Mouse (Mus musculus): Measurements from ENCODE around the gene Myl4.
A peak's percentile ranks its signal among the peaks of the same experiment; 100 is the strongest.

Myl4 gene

DNA sequence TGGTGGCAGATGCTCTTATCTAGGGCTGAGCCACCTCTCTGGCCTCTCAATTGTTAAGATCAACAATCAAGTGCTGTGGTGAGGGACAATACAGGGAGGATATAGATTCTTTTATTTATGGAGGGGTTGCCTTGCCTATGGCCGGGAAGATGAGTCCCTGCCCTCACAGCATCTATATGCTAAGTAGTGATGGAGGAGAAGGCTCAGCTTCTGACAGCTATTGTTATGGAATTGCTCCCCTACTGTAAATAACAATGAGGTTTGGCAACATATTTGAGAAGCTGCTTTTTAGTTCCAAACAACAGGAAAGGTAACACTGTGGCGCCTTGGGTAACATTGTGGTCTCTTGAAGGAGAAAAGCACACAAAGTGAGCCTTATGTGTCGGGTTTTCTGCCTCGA is 50.2 kb downstream of the Myl4 start:
- no peak for DNase-seq (ENCODE audit: inconsistent age in 2 of 2, low spot score in 1 of 2)

DNA sequence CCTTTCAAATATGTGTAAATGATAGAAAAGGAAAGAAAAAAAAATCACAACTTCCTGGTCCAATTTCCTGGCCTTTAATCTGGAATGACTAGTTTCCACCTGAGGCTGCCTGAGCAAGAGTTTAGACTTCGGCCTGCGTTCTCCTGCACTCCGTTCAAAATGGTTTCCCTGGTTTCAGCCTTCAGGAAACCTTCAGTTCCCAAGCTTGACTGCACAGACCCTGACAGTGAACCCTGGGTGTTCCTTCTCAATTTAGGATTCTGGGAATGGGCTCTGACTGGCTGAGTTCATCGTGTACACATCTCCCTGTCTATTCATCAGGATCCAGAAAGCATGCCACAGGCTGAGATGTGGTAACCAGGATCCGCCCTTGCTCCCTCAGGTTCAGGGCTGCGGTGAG is 53.7 kb downstream of the Myl4 start:
- DNase-seq (ENCODE audit: inconsistent age in 2 of 2, low spot score in 1 of 2), result peak in 1 of 2 experiments; percentile 57

DNA sequence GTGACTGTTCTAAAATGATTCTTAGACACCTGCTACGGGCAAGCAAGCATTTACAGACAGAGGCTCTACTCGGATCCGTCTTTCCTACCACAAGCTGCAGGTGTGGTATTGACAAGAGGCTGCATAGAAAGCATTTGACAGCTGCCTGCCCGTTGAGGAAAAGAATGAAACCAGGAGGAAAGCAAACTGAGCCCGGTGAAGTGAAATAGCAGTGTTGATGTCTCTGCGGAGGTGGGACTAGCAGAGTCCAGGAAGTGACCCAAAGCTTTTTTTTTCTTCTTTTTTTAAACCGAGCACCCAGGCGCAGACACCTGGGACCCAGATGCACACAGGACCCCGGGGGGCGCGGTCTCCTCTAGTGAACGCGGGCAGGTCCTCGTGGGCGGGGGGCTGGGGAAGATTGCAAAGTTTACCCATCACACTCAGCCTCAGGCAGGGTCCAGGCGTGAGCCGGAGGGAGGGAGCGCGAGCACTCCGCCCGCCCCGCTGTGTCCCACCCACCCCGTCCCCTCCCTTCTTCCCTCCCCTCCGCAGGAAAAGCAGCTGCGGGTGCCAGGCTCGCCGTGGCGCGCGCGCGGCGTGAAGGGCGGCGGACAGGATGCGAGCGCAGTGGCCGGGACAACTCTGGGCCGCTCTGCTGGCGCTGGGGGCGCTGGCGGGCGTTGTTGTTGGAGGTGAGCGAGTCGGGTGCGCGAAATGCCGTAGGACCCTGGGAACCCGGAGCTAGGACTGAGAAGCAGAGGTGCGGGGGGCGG is 57.2 kb downstream of the Myl4 start, which contains the start of gene Itgb3:
Gene Itgb3, plus strand, starts transcription at position 510 of the 755 bp plus-strand sequence.
- DNase-seq (ENCODE audit: inconsistent age in 2 of 2, low spot score in 1 of 2), result peak; percentile 76 to 86

DNA sequence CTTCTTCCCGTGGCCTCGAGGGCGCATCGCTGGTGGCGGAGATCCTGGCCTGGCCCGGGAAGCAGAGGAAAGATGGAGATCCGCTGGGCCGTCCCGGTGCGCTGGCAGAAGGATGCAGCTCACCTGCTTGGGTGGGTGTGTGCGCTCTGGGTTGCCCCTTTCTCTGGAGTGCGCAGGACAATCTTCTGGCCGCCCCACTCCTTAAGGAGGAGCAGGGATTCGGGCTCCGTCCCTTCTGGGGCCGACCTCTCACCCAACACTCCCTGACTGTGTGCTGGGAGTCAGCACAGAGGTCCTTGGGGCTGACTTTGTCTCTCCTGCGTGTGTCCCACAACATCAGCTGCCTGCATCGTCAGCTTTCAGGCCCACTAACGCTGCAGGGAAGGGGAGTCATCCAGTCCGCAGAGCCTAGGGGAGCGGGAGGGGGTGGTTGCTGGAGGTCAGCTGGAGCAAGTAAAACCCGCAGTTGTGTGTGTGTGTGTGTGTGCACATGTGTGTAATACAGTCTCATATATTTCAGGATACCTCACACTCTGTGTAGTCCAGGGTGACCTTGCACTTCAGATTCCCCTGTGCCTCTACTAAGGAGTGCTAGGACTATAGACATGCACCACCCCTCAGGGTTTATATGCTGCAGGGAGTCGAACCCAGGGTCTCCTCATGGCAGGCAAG is 57.9 kb downstream of the Myl4 start:
- DNase-seq (ENCODE audit: inconsistent age in 2 of 2, low spot score in 1 of 2), result peak in 1 of 2 experiments; percentile 32

DNA sequence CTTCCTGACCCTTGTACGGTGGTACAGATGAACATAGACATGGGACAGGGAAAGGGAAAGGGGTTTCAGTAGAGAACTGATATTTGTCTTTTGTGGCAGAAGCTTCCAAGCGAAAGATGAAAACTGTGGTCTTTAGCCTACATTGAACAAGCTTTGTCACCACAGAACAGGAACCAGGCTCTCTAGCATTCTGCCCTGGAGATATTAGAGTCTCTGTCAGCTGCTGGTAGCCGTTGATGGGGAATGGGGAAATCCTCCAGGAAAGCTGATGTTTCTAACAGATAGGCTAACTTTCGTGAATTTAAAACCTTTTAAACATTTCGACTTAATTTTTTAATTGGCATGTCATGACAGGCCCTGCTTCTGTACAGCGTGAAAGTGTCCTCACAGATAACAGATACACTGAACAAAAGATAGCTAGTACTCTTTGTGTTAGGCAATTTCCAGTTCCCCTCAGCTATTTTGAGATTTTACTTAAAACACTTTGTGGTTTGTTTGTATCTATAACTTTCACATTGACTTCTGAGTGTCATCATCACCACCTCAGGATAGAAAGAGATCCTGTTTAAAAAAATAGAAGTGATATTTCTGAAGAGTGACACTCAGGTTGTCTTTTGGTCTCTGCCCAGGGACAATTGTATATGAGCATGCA is 58.7 kb downstream of the Myl4 start:
- no peak for DNase-seq (ENCODE audit: inconsistent age in 2 of 2, low spot score in 1 of 2)

DNA sequence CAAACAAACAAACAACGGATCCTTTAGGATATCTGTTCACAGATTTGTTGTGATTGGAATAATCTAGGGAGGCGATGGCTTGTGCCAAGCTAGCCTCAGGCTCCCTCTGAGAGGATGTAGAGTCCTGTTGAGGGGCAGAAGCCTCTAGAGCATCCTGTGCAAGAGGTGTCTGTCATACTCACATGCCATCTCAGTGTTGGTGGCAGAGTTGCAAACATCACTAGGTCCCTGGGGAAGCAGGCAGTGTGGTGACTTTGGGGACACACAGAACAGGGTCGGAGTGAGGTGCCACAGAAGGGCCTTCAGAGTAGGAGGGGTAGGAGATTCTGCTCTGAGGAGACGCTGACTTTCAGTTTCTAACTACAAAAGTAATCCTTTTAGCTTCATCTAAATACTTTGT is 59.3 kb downstream of the Myl4 start:
- DNase-seq (ENCODE audit: inconsistent age in 2 of 2, low spot score in 1 of 2), result peak in 1 of 2 experiments; percentile 32

DNA sequence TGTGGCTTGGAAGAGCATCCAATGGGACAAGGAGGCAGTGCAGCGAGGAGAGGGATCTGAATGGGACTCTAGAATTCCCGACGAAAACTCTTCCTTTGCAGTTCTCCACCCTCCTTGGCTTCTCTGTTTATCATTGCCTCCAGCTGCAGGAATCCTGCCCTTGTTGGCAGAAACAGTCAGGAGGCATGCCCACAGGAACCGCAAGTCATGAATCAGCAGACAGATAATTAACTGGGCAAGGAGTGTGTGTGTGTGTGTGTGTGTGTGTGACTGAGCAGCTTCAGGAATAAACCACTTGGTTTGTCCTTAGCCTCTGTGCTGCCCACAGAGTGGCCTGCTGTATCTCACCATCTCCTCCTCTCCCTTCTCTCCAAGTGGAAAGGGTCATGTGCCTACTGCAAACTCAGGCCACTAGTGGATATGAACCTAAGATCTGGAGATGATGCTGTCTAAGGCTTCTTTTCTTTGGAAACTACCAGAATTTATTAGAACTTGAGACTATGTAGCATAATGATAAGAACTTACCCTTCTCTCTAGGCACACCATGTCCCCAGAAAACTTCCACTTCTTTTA is 61.2 kb downstream of the Myl4 start:
- DNase-seq (ENCODE audit: inconsistent age in 2 of 2, low spot score in 1 of 2), result peak; percentile 59 to 70

DNA sequence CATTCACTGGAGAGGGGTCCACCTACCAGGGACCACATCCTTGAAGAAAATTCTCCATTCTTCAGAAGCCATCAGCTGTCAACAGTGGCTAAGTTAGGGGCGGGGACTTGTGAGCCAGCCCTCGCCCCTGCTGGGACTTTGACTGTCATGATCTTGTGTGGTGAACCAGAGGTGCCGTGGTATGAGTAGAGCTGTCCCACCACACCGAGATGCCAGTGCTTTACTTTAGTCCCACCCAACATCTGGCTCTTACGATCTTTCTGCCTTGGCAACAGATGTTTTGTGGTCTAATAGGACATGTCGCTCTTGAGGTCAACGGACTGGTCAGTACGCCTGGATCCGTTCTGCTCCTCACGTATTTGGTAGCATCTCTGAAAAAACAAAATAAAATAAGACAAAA is 63.1 kb downstream of the Myl4 start:
- DNase-seq (ENCODE audit: inconsistent age in 2 of 2, low spot score in 1 of 2), result no peak

DNA sequence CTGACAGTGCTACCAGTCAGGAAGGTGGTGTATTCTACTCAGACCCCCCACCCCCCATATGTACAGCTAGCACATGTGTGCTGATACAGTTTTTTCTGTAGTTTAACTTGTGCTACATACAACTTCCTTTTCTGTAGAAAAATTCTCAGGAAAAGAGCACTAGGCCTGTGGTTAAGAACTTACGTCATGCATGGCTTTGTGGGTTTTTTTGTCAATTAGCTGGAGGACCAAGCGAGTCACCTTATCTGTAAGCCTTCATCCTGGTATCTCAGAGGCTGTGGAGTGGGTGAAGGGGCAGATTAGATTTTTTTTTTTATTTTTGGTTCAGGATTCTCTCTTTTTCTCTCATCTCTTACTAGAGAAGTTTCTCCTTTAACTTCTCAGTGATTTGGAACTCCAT is 63.7 kb downstream of the Myl4 start:
- DNase-seq (ENCODE audit: inconsistent age in 2 of 2, low spot score in 1 of 2), result no peak

DNA sequence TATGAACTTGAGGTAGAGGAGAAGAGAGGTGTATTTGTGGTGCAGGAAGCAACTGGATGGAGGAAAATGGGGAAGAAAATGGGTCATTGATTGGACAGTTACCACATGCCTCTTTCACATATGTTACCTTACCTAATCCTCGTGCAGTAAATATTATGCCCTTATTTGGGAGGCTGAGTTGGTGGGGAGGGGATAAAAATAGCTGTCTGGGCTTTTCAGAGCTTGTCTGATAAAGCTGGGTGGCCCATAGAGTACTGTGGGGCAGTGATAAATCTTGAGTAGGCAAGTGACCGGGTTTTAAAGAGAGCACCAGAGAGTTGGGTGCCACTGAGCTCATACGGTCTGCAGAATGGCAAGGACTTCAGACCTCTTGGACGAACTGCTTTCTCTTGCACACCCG is 65.7 kb downstream of the Myl4 start:
- DNase-seq (ENCODE audit: inconsistent age in 2 of 2, low spot score in 1 of 2), result no peak

DNA sequence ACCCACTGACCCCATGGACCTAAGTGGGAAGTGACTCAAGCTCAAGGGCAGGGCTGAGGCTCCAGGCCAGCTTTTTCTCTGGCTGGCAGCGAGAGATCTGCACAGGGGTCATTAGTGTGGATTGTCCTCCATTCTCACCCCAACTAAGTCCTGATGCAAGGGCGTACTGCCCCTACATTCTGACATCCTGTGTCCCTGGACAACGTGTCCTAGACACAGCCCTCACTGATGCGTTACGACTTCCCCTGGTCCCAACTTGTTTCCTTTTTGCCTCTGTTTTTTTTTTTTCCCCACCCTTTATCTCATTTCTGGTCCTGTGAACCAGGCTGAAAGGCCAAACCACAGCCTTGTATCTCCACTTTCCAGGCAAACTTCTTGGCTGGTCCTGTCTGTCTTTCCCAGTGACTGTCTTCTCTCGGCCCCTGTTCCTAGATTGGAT is 68.2 kb downstream of the Myl4 start:
- DNase-seq (ENCODE audit: inconsistent age in 2 of 2, low spot score in 1 of 2), result peak; percentile 52 to 74

DNA sequence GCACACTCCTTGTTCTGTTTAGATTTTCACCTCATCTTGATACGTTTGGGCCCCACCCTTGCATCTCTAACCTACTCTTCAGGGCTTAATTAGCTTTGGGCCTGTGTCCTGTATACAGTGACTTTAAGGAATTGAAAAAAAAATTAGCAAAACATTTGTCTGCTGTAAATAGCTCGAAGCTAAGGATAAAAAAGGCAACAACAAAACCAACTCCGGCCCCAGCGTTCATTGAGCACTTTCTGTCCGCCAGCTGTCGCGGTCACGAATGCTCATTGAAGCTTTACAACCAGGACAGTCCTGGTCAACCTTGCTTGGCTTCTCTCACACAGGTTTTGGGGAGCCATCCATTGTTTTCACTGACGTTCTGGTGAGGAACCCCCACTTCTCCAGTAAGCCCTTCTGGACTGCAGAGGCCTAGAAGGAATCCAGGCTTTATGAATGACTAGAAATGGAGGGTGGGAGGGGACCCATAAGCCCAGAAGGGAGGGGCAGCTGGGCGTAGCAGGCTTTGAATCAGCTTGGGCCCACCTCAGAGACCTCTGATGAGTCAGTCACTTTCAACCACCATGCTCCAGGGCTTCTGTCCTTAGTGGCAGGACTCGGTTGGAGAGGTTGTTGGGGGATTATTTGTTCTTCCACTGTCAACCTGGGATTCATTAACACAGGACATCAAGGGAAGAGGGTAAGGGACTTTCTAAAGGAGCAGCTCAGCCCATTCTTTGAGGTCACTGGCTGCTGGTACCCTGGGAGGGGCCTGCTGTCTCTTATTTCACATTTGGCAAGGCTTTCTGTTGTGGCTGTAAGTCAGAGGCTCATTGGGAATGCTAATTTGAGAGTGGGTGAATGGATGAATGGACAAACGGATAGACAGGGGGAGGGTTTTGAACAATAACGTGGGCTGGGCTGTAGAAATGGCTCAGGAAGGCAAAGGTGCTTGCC is 68.9 kb downstream of the Myl4 start:
- no peak for DNase-seq (ENCODE audit: inconsistent age in 2 of 2, low spot score in 1 of 2)

DNA sequence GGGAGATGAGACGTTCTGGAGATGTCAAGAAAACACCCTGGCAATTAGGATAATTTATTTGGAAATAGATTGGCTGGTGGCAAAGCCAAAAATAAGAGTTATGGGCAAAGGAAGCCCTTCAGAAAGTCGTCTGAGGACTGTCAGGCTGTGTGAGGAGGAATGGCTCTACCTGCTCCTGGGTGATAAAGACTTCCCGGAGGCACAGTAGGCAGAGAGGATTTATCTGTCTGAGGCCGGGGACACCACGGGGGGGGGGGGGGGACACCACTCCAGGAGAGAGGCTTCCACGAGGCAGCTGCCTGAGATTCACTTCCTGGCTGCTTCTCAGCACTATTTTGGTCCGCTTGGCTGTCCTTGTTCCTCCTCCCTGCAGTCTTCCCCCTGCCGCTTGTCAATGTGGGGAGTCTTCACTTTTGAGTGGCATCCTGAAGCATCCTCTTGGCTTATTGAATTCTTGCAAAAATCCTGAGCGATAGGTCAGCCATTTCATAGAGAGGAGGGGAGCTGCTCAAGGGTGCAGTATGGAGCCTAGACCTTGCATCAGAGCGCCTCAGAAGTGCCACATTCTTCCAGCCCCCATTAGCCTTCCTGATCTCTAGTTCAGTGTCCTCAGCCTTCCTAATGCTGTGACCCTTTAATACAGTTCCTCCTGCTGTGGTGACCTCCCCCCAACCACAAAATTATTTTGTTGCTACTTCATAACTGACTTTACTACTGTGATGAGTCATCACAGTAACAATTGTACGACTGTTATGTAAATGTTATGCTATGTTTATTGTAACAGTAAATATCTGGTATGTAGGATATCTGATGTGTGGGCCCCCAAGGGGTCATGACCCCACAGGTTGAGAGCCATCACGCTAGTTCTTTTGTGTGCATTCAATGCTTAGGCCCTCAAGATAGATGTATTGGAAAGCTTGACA is 71.8 kb downstream of the Myl4 start:
- no peak for DNase-seq (ENCODE audit: inconsistent age in 2 of 2, low spot score in 1 of 2)

DNA sequence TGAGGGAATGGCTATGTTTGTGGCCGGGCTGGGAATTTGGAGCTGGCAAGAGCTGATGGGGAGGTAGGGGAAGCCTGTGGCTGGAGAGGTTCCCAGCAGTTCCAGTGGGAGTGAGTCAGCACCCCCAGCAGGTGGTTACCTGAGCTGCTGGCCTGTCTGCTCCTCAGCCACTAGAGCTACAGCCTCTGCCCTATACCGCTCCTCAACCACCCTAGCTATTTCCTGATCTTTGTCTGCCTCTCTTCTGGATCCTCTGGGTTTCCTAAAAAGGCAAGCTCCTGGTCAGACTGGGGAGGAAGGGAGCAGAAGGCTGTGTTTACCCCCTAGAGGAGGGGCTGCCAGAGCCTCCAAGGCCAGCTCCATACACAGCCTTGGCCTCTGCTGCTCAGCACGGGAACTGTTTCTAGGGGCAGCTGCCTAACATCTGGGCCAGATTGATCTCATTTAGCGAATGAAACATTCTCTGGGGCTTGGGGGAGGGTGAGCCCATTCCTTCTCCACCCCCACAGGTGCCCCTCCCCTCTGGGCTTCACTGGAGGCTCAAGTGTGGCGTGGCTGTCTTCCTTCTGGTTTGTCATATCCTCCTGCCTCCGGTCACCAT is 74.4 kb downstream of the Myl4 start:
- DNase-seq (ENCODE audit: inconsistent age in 2 of 2, low spot score in 1 of 2), result peak; percentile 21 to 62

DNA sequence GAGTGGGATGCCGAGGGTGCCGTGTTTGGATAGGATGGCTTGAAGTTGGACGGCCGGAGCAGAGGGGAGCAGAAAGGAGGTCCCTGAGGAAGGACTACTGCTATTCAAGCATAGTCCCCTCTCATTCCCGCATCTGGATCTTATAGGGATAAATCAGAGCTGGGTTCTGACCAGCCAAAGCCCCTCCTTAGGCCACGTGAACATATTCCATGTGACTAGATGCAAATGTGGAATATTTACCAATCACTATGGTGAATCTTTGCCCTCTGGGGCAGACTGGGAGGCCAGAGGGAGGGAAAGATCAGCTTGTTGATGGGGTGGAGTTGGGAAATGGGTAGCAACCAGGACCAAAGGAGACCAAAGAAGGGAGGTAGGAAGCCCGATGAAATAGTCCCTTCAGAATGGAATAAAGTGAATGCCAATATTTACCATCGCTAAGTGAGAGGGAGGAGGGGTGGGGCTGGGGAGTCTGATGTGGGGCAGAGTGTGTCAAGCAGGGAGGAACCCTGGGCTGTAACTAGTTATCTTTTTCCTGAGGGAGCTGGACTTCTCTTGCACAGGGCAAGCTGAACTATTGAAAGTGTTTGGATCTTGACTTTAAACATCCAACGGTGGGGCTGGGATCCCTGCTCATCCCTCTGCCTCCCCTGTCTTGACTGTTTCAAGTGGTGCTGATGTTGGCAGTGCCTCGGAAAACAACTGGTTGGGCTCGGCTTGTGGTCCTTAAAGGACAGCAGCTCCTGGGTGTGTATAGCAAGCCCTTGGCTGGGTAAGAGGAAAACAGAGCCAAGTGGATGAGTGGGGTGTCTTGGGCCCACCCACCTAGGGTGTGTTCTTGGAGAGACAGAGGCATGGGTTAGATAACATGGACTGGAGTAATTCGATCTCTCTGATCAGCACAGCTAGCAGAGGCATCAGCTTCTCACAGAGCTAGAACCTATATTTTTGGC is 75.3 kb downstream of the Myl4 start:
- DNase-seq (ENCODE audit: inconsistent age in 2 of 2, low spot score in 1 of 2), result peak in 1 of 2 experiments; percentile 51

DNA sequence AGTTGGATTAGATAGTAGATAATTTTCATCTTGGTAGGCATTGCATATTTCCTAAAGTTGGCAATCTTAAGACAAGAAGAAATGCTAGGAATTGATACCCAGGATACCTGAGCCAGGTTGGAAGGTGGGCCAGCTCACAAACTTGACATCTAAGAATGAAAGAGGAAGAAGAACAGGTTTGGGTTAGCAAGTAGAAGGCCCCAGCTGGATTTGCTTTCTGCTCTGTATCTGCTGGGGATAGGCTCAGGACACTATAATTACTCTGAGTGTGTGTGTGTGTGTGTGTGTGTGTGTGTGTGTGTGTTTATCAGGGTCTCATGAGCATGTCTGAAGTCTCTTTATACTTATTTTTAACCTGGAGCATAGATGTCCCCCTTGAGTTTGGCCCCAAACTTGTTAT is 76.2 kb downstream of the Myl4 start:
- DNase-seq (ENCODE audit: inconsistent age in 2 of 2, low spot score in 1 of 2), result no peak

DNA sequence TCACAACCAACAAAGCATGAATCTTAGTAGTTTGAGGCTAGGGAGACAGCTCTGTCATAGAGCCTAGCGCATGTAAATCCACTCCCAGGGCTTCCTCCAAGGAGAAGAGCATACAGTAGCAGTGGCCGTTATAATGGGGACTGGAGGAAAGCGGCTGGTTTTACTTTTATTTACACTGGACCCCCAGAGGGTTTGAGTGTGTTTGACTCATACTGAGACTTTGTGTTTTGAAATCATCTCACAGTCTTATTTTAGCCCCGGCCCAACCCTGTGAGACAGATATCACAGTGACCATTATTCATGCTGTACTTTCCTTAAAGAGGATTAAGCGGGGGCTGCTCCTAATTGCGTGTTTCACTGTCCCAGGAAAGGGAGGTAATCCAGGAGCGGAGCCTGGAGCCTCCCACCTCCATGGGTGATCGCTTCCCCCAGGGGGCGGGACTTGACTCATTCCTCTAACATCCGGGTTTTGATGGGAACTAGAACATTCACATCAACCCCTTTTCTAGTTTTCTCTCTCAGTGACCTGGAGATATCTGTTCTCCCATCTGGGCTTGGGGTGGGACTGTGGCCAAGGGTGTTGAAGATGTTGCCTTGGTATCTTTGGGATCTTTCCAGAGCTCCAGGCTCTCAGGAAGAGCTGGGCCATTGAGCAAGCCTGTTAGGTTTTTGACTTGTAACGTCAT is 77.3 kb downstream of the Myl4 start:
- peak; percentile 22 to 56 for DNase-seq (ENCODE audit: inconsistent age in 2 of 2, low spot score in 1 of 2)

Measured in adrenal gland, adult (tissue).